Mouse (Mus musculus): ENCODE measurements at regions not wholly inside any gene's neighbourhood (a gene's known extent, or its start where the extent isn't known, plus 50 kb on each side); places are given as distances from the start of the nearest gene placed in this dataset.

GRCm38 (mm10) chrX:12860168-12860567 is 98.3 kb upstream of the Med14 start:
- TF ChIP-seq POLR2A (IDR thresholded peaks at IDR 0.05; ENCODE audit: control insufficient read depth in 1 of 2, insufficient read depth in 1 of 2, low read depth in 1 of 2, low read length in 2 of 2, poor library complexity in 1 of 2) (no peak), CTCF (IDR thresholded peaks at IDR 0.05 in 2 of 3, conservative IDR thresholded peaks at IDR 0.05 in 1 of 3; ENCODE audit: control insufficient read depth in 1 of 3, insufficient read depth in 1 of 3, low read depth in 2 of 3, low read length in 3 of 3, poor library complexity in 1 of 3, severe bottlenecking in 1 of 3) (peak in 2 of 3 experiments; percentile 7 to 29; a peak in 2 of 6 replicates), ZMIZ1 (IDR thresholded peaks at IDR 0.05; ENCODE audit: low read depth, low read length) (no peak)

Data from MEL (cell line).